11 mouse cellular contexts compared by ENCODE assay signal in the genomic region with DNA sequence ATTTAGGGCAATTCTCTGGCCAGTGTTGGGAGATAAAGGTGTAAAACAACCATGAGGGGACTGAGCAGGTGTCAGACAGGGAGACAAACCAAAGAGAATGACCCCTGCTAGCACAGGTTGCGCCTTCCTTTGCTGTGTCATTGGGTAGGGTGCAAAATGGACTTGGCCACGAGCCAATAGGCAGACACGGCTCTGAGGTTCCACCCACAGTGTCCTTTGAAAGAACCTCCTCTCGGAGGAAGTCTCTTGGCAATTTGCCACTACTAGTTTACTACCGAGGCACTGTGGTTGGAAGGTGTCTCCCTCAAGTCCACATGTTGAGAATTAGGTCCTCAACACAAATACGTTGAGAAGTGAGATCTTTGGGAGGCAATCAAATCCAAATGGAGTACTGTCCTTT.
A peak's percentile ranks its signal among the peaks of the same experiment; 100 is the strongest.
DNase-seq lines count a peak whose midpoint lies in the region; ATAC-seq and TF ChIP-seq lines count a peak whose summit lies in the region.
"Had no signal": no experiment of that assay in that cellular context is flagged by ENCODE, and none has a peak within 500 bp of the region (broad histone marks: within the 10 kb centered on the region; RNA-seq: fewer than 3 reads in every experiment).

No protein-coding gene starts in this region.

- H3K27me3 ChIP-seq in intestine, postnatal 0 days (replicated peaks; ENCODE audit: control insufficient read depth, insufficient read depth, low read length), result no peaks in the 10 kb centered on the region
- H3K27me3 ChIP-seq in liver, embryonic 16.5 days (ENCODE audit: control insufficient read depth, insufficient read depth, low read depth, low read length), result peaks cover 12% of the 10 kb centered on the region
- H3K27me3 ChIP-seq in forebrain, embryonic 13.5 days, result no peaks in the 10 kb centered on the region

- no peak overlapping the region for H3K9ac ChIP-seq in intestine, postnatal 0 days (ENCODE audit: low read depth, low read length)
- H3K9ac ChIP-seq in liver, embryonic 16.5 days (ENCODE audit: low read depth, low read length), result no peak overlapping the region
- no peak overlapping the region for H3K9ac ChIP-seq in forebrain, embryonic 13.5 days
- H3K9ac ChIP-seq: hindbrain, embryonic 13.5 days; lung, embryonic 15.5 days had no signal

- H3K36me3 ChIP-seq in intestine, postnatal 0 days (ENCODE audit: control insufficient read depth, insufficient read depth), result no peaks in the 10 kb centered on the region
- no peaks in the 10 kb centered on the region for H3K36me3 ChIP-seq in liver, embryonic 16.5 days (ENCODE audit: control insufficient read depth, insufficient read depth)
- no peaks in the 10 kb centered on the region for H3K36me3 ChIP-seq in forebrain, embryonic 13.5 days (ENCODE audit: poor library complexity, severe bottlenecking)
- H3K36me3 ChIP-seq: hindbrain, embryonic 13.5 days; lung, embryonic 15.5 days had no signal

- no peak for TF ChIP-seq CTCF in intestine, postnatal 0 days (IDR thresholded peaks at IDR 0.05; ENCODE audit: low read depth)

- H3K4me2 ChIP-seq in intestine, postnatal 0 days (replicated peaks; ENCODE audit: low read depth), result no peak overlapping the region
- H3K4me2 ChIP-seq in liver, embryonic 16.5 days (ENCODE audit: low read depth, low read length), result no peak overlapping the region
- no peak overlapping the region for H3K4me2 ChIP-seq in forebrain, embryonic 13.5 days
- H3K4me2 ChIP-seq: lung, embryonic 15.5 days had no signal

- H3K27ac ChIP-seq in intestine, postnatal 0 days (ENCODE audit: low read depth, low read length), result no peak overlapping the region
- no peak overlapping the region for H3K27ac ChIP-seq in liver, embryonic 16.5 days (ENCODE audit: low read length)
- H3K27ac ChIP-seq in forebrain, embryonic 13.5 days, result no peak overlapping the region
- H3K27ac ChIP-seq: hindbrain, embryonic 13.5 days; lung, embryonic 15.5 days had no signal

- no peaks in the 10 kb centered on the region for H3K4me1 ChIP-seq in intestine, postnatal 0 days (replicated peaks; ENCODE audit: control insufficient read depth, insufficient read depth, low read length)
- H3K4me1 ChIP-seq in liver, embryonic 16.5 days (ENCODE audit: control insufficient read depth, low read depth, low read length), result no peaks in the 10 kb centered on the region
- peaks cover 16% of the 10 kb centered on the region for H3K4me1 ChIP-seq in forebrain, embryonic 13.5 days

- DNase-seq in B cell, adult 2 months, result peak; percentile 39 to 42
- DNase-seq in ES-CJ7 (ENCODE audit: low read depth, low spot score), result peak; percentile 41
- no peak for DNase-seq in frontal cortex, postnatal 14 days (ENCODE audit: low spot score in 2 of 2)
- no peak for DNase-seq in gastrocnemius, adult 18-20 months (ENCODE audit: low spot score)
- DNase-seq: cerebellum, postnatal 14 days; thymus, adult 2 months had no signal

- H3K9me3 ChIP-seq in intestine, postnatal 0 days (ENCODE audit: control insufficient read depth), result no peaks in the 10 kb centered on the region
- H3K9me3 ChIP-seq in liver, embryonic 16.5 days (replicated peaks; ENCODE audit: control insufficient read depth, low read length), result no peaks in the 10 kb centered on the region
- H3K9me3 ChIP-seq in forebrain, embryonic 13.5 days (replicated peaks), result no peaks in the 10 kb centered on the region
- H3K9me3 ChIP-seq: hindbrain, embryonic 13.5 days; lung, embryonic 15.5 days had no signal

- H3K4me3 ChIP-seq in intestine, postnatal 0 days (ENCODE audit: low read depth, low read length), result no peak overlapping the region
- H3K4me3 ChIP-seq in liver, embryonic 16.5 days (ENCODE audit: low read depth, low read length), result no peak overlapping the region
- no peak overlapping the region for H3K4me3 ChIP-seq in forebrain, embryonic 13.5 days
- H3K4me3 ChIP-seq: hindbrain, embryonic 13.5 days; lung, embryonic 15.5 days had no signal

- 22% methylated on average over 6 of the region's 6 CpGs for WGBS in intestine, postnatal 0 days
- WGBS in liver, embryonic 16.5 days (ENCODE audit: insufficient replicate concordance), result 22% methylated on average over 6 of the region's 6 CpGs
- WGBS in forebrain, embryonic 13.5 days, result 40% methylated on average over 6 of the region's 6 CpGs

- ATAC-seq in intestine, postnatal 0 days, result peak; percentile 54; the same call in 1 of the 2 replicates
- ATAC-seq in liver, embryonic 16.5 days (ENCODE audit: low read depth), result peak; percentile 53; the same call in 1 of the 2 replicates
- no peak for ATAC-seq in forebrain, embryonic 13.5 days

Comparison
In these comparisons a context has a peak if more than half of its experiments do, and no peak if none do; other contexts are left out.
1. DNase-seq: peak in B cell, adult 2 months (2 of 2) and ES-CJ7 (single experiment); none in frontal cortex, postnatal 14 days (0 of 2) and gastrocnemius, adult 18-20 months (single experiment).